Mouse (Mus musculus) layer of hippocampus, adult 18-20 months (tissue): ENCODE measurements at regions not wholly inside any gene's neighbourhood (a gene's known extent, or its start where the extent isn't known, plus 50 kb on each side); places are given as distances from the start of the nearest gene placed in this dataset.
A peak's percentile ranks its signal among the peaks of the same experiment; 100 is the strongest.

Experiments used
- DNase-seq, 2 experiments: peaks; one replicate each; pipeline ENCODE4 v3.0.0; 2022; ENCODE audit warnings: low spot score in 2 of 2

DNA sequence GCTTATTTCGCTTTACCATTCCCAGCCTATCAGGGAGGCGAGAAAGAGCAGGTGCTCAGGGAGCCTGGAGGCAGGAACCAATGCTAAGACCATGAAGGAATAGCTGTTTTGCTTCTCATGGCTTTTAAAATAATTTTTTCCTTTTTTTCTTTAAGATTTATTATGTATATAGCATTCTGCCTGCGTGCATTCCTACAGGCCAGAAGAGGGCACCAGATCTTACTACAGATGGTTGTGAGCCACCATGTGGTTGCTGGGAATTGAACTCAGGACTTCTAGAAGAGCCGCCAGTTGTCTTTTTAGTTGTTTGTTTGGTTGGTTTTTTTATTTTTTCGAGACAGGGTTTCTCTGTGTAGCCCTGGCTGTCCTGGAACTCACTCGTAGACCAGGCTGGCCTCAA lies 113.6 kb upstream of the Armc2 start:
- DNase-seq, result no peak

DNA sequence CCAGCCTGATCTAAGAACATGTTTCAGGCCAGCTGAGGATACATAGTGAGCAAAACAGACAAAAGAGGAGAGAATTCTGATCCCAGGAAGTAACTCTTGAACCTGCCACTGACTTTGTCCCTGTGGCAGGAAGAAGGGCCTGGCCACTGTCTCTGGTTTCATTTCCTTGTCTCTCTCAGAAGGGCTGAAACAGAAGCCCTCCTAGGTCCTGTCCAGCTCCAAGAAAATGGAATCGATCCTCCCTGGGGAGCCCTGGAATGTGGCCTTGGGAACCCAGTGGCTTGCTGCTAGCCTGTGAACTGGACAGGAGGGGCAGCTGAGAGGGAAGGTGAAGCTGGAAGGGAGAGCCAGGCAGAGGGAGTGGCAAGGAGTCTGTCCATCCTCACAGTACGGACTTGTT lies 113.1 kb upstream of the Armc2 start:
- no peak for DNase-seq

DNA sequence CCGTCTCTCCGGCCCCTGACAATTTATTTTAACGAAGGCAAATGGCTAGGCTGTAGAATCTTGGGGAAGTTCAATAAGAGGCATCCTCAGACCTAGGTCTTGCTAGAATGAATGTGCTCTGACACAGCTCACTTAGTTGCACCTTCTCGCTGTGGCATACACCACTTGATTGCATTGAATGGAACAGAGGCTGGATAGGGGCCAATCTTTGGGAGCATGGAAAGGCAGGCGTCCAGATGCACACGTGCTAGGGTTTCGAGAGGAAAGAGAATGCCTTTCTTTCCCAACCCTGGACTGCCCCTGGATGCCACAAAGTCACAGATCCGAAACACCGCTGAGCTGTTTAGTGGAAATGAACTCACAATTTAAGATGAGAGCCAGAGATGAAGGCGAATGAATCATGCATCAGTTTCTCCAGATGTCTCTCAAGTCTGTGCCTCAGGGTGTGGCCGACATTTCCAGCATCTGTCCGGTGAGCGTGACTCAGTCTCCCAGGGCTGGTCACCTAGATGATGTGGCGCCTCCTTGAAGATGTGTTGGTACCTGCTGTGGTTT lies 109.7 kb upstream of the Armc2 start:
- no peak for DNase-seq

DNA sequence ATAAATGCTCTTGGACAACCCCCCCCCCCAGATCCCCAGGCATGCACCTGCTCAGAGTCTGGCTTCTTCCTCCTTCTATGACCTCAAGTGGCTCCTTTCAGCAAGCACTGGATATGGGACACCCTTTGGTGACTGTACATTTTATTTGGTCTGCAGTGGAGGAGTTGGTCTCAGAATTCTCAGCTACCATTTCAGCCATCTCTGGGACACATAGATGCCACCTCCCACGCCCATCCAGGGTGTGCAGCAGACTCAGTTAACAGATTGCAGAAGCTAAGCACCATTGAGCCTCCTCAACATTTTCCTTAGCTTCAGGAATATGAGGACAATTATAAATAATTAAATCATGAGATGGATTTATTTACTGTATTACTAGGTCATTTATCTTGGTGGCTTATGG lies 108.6 kb upstream of the Armc2 start:
- DNase-seq, result no peak

DNA sequence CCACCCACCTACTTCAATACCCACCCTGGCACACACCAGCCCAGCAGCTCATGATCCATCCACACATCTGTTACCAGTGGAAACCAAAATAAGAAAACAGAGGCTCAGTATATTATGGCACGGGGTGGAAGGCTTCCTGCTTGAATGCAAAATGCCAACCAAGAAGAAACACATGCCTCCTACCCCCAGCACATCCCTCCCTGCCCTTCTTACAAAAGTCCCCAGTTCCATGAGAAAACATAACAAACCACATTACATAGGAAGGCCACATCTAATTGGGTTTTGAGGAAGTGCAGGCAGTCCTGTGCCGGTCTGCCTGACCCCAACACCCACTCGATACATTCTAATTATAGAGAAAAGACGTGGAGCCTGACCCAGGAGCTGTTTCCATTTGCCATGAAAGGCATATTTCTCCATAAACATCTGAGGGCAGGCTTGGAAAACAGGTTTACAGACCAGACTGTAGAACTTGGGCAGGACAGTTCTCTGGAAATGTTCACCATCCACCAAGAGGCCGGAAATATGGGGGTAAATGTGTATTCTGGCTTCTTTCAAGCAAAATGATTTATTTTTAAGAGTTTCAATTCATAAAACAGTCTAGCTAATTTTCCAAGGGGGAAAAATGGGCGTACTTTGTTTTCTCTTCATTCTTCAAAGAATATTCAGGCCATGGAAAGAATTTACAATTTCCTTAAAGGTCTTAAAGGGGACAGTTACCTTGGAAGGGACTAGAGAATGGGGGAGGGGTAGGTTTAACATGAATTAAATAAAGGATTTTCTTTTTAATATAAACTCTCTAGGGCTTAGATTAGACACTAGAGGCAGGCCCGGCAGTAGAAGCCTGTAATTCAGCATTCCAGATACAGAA lies 104.8 kb upstream of the Armc2 start:
- DNase-seq, result no peak

DNA sequence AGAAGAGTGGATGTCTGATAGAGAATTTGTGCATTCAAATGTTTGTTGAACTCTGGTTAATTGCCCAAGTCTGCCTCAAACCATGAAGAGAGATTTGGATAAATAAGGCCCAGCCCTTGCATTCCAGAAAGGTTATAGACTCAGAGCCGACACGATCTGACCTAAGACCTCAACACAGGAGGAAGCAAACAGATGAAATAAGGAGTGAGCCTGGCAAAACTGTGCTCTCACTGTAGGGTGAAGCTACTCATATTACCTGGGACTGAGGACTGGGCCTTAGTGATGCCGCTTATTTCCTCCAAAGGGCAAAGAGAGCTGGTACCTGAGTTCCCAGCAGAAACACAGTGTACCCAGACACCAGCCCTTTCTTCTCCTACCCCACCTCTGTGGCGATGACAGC lies 103.7 kb upstream of the Armc2 start:
- no peak for DNase-seq

DNA sequence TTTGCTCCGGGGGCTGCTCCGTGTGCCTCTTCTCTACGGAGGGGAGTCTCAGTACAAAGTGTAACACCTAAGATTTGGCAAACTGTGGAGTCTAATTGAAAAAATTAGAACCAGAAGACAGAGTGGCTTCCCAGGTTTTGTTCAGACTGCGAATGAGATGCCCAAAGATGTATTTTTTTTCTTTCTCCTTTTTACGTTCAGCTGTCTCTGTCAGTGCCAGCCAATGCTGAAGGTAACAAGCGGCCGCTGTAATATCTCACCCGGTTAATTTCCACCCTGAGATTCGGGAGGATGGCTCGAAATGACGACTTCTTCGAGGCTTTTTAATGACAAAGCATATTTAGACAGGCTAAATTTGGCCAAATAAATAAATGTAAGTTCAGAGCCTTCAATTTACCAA lies 101.1 kb upstream of the Armc2 start:
- no peak for DNase-seq

DNA sequence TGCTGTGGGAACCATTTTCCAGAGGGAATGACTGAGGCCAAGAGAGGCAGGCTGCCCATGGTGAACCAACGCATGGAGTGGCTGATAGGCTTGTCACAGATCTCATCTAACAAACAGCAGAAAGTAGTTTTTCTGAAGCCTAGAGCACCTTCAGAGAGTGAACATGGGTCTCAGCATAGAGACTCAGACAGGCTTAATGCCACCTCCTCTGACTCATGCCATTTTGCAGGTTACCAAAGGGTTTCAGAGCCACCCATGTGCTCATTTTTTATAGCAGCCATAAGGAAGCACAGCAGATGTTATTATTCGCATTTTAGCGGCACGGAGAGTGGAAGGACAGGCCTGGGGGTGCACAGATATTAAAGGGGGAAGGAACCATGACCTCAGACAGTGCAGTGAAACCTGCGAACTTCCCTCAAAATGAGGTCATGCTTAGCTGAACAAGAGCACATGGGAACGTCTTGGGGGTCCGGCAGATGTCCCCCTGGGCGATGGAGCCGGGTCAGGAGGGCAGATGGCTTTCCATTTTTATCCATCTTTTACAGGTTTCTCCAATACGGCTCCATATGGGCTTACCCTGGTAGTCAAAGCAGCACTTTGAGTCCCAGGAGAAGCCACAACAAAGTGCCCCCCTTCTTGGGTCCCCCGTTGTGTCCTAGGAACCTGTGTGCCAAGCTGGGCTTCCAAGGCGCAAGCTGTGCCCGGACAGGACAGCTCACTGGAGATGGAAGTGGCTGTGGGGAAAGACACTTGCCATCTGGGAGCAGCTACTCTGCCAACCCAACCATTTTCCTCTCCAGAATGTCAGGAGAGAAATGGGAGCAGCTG lies 100.3 kb upstream of the Armc2 start:
- peak in 1 of 2 experiments; percentile 9 for DNase-seq

DNA sequence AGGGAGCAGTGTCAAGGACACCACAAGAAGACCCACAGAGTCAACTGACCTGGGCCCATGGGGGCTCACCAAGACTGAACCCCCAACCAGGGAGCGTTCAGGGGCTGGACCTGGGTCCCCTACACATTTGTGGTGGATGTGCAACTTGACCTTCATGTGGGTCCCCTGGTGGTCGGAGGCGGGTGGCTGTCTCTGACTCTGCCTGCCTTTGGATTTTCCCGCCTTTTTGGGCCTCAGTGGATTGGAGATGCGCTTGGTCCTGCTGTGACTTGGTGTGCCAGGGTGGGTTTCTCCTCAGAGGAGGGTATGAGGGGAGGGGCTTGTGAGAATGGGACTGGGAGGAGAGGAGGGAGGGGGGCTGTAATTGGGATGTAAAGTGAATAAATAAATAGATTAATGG lies 99.3 kb upstream of the Armc2 start:
- DNase-seq, result no peak

DNA sequence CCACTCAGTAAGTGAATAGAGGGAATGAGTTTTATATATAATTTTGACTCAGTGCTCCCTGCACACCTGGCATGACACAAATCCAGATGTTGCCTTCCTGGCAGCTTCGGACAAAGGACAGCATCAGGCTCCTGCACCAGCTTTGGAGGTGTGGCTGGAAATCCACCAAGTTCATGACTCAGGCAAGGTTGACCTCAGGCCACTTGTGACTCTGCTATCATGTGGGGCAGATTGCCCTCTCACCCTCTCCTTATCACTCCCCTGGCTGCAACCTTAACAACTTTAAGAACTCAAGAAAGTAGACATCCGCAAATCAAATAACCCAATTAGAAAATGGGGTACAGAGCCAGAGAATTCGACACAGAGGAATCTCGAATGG lies 97.7 kb upstream of the Armc2 start:
- DNase-seq, result no peak

DNA sequence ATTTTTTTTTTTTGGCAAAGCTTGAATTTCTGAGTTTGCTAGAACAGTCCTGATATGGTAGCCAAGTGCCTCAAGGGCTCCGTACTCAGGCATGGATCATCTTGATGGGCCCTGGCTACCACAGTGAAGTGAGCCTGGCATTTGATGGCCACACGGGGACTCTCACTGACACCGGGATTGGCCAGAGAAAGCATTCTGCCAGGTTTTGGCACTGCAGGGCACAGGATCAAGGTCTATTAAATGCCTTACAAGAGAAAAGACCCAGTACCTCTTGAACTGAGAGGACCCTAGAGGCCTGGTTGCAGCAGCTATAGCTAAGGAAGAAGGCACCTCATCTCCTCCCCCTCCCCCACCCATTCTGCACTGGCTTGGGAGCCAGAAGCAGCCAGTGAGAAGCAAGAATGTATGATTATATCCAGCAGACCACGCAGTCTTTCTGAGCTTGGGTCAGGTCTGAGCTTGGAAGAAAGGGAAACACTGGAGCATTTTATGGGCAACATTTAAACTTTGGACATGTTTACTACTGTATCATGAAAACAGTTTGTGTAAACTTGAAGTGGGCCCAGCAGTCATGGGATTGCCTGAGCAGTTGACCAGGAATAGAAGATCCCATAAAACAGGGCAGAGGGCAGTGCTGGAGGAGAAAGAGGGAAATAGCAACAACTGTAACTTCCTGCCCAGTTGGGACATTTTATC lies 97.1 kb upstream of the Armc2 start:
- DNase-seq, result no peak

DNA sequence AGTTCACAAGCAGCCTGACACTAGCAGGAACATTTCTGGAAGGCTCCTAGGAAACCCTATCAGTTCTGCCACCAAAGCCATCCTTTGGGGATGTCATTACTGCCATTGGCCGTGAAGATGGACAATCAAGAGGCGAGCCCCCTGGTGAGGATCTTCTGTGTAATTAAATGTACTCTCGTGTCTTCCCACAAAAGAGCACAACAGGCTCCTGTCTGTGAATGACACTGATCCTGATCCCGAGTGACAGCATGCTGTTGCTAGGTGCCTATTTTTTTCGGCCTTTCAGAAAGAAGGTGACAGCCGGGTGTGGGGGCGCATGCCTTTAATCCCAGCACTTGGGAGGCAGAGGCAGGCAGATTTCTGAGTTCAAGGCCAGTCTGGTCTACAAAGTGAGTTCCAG lies 92.5 kb upstream of the Armc2 start:
- no peak for DNase-seq

DNA sequence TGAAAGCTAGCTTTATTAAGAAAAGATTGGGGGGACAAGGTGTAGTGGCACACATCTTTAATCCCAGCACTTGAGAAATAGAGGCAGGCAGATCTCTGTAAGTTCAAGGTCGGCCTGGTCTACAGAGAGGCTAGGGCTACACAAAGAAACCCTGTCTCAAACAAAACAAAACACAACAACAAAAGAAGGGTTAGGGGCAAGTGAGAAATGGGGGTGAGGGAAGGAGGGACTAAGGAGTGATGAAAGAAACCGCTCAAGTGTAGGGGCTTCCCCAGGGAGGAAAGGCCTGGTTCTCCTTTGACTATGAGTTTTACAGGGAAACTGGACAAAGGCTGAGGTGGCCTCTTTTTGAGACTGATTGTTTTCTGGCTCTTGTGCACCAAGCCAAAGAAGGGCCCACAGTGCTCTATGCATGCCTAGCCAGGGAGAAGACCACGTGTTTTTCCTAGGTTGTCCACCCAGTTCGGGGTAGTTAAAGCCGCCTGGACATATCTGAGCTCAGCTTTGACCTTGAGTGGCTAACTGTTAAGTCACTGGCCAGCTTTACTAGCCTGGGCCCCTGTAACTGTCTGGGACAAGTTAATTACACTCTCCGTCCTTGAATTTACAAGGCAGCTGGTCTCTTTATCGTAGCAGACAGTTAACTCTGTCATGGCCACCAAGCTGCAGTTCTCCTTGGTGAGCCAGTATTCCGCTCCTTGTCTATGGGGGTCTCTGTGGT lies 90.2 kb upstream of the Armc2 start:
- DNase-seq, result no peak

DNA sequence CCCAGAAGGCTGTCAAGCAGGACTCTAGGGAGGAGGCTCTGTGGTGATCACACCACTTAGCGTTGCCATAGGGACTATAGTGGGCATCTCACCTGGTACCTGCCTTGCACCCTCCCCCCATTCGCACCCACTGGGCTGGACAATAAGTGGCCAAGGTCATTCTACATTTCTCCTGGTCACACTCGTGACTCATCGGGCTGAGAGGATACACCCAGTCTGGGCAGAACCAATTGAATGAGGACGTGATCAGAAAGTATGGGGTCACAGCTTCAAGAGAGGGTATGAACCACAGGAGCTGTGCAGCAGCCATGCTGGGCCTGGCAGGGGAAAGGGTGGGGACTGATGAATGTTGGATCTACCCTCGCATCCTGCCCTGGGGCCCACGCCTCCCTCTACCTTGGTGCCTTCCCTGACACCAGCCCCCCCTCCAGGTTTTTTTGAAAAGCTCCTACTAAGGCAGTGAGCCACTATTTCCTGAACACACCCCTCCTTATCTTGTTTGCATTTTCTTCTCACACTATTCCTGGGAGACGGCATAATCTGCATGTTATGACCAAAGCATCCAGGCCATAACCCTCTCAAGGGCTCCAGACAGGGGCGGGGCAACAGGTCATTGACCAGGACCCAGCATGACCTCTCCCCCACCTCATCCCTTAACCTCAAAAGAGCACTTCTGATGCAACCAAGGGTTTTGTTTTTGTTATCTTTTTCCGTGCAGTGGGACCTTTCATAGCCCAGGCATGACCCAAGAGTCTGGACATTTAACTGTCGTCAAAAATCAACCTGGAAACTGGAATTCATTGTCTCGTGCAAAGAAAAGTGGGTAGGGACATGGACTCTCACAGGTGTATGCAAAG lies 89.4 kb upstream of the Armc2 start:
- no peak for DNase-seq

DNA sequence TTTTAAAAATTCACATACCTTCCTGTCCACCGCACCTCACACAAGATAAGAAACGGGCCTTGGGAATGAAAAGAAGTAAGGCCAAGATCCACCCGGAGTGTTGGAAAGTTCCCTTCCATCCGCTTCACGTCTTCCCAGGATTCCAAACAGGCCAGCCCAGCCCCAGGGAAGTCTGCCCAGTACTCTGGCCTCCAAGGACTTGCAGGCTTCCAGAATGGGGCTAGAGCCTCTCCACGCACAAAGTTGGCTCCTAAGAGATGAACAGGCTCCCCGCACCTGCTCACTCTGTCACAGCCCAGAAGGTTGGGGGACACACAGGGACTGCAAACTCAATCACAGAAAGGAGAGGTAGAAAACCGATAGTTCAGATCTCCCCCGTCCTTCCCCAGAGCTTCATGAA lies 88.4 kb upstream of the Armc2 start:
- DNase-seq, result no peak

DNA sequence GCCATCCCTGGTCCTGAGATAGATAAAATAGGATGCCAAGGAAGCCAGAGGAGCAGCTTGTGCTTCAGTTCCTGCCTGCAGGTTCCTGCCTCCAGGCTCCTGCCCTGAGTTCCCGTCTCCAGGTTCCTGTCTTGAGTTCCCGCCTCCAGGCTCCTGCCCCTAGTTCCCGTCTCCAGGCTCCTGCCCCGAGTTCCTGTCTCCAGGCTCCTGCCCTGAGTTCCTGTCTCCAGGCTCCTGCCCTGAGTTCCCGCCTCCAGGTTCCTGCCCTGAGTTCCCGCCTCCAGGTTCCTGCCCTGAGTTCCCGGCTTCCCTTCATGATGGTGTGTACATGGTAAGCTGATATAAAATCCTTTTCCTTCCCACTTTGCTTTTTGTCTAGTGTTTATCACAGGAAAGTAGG lies 86.8 kb upstream of the Armc2 start:
- no peak for DNase-seq

DNA sequence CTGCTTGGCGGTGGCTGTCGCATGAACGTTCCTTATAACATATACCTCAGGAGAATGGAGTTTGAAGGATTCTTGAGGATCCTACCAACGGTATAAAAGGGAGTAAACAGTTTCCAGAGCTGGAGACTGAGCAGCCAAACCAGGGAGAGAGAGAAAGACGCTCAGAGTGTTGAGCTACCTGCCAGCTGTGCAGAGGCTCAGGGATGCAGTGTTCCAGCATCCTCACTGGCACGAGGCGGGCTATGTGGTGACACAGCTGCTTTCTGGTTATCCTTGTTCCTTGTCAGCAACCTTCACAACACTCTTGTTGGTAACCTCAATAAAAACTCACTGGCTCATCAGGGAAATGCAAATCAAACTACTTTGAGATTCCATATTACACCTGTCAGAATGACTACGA lies 84.1 kb upstream of the Armc2 start:
- DNase-seq, result no peak

DNA sequence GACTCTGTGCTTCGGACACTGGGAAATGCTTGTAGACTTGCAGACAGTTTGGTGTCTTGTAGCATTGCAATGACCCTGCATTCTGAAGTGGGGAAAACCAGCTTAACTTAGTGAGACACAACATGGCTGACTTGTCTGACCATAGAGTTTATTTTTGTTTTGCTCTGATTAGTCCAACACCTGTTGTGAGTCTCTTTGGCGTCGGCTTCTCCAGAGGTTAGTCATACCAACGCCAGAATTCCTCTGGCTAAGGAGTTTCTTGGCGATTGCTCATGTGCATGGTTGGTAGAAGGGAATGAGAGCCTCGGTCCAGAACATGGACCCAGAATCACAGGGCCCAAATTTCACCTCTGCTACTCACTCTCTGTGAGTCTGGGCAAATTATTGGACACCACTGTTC lies 82.9 kb upstream of the Armc2 start:
- no peak for DNase-seq

DNA sequence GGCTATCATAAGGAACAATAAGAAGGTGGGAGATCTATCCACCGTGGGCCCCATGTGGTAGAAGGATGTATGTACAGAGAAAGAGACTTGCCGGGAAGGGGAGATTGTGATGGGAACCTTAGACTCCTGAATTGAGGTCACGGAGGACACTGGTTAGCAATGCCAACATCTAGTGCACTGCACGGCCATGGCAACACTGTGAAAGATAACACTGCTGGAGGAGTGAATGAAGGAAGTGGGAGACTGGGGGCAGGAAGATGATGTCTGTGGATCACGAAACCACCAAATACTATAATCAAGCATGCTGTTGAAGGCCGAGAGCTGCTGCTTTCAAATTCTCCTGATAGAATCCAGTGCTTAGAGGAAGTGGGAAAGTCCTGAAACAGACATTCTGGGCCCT lies 78.7 kb upstream of the Armc2 start:
- no peak for DNase-seq

DNA sequence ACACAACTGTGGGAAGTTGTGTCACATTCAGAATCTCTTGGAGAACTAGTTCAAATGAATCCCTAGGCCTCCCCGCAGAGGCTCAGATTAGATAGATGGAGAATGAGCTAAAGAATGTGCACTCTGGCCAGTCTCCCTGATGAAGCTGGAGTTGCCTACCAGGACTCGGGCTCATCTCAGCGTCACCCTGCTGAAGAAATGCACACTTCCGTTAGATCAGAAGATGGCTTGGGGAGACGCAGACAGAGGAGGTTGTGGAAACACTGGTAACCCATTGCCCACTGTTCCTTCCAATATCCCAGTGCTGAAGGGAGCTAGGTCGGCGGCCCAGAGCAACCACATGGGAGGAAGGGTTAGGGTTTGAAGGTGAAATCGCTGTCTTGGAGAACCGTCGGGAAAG lies 77.7 kb upstream of the Armc2 start:
- DNase-seq, result no peak
